Mouse (Mus musculus) bone marrow macrophage, adult 2 months (primary cell): ENCODE measurements around the gene Max. TPM values are rescaled to one million over a fixed set of nuclear protein-coding genes. Genes with fewer than 3 reads are reported as not detected.

Source experiments
- H3K27ac ChIP-seq: 2 replicates; pipeline ENCODE4 v1.5.1; 2012; ENCODE audit warnings: low read depth, low read length; ENCODE audit not compliant: insufficient read depth
- H3K4me1 ChIP-seq: 2 replicates; pipeline ENCODE4 v1.6.1; 2012; ENCODE audit warnings: low read length; ENCODE audit not compliant: control insufficient read depth, insufficient read depth
- H3K4me3 ChIP-seq: 2 replicates; pipeline ENCODE4 v1.5.1; 2012; ENCODE audit warnings: mild to moderate bottlenecking, low read length, moderate library complexity; ENCODE audit not compliant: insufficient read depth
- CTCF ChIP-seq: IDR thresholded peaks from 2 replicates; pipeline ENCODE4 v1.5.1; 2012; ENCODE audit warnings: low read depth, mild to moderate bottlenecking, low read length, moderate library complexity
- POLR2A ChIP-seq: IDR thresholded peaks from 2 replicates; pipeline ENCODE4 v1.6.1; 2012; ENCODE audit warnings: mild to moderate bottlenecking, low read depth, low read length, borderline replicate concordance
- polyA plus RNA-seq: library from polyadenylated mRNA; stranded (reverse); fragments of >200 nt; gene quantifications from 2 replicates; pipeline ENCODE4 v1.2.4, GENCODE M21; 2012; ENCODE audit not compliant: missing spikeins, insufficient read depth, insufficient read length

The Max gene
- polyA plus RNA-seq, 1 experiment, result 108 TPM

- TF ChIP-seq CTCF (no peak), POLR2A (no peak)
- peaks cover 19% of the 10 kb centered on the region for H3K4me1 ChIP-seq
- peak overlapping the region; percentile 79 for H3K27ac ChIP-seq
- peak overlapping the region; percentile 97 for H3K4me3 ChIP-seq
These were observed 709 bp downstream of the Max start for GRCm38 (mm10) chr12:76961052-76961931.

GRCm38 (mm10) chr12:76957688-76958087 is 4.3 kb downstream of the Max start:
- TF ChIP-seq CTCF (no peak), POLR2A (no peak)
- peak overlapping the region; percentile 60 for H3K4me3 ChIP-seq
- H3K27ac ChIP-seq, result peak overlapping the region; percentile 91
- H3K4me1 ChIP-seq, result peaks cover 21% of the 10 kb centered on the region

- Histone ChIP-seq H3K4me1 (peaks cover 34% of the 10 kb centered on the region), H3K4me3 (no peak overlapping the region), H3K27ac (no peak overlapping the region)
- TF ChIP-seq POLR2A (no peak), CTCF (no peak)
These were observed 7.1 kb downstream of the Max start for GRCm38 (mm10) chr12:76954698-76955423.

- TF ChIP-seq POLR2A, result no peak
- no peak for TF ChIP-seq CTCF
These were observed 8.1 kb downstream of the Max start for GRCm38 (mm10) chr12:76953750-76954363.

GRCm38 (mm10) chr12:76950330-76950729 is 11.7 kb downstream of the Max start:
- TF ChIP-seq CTCF (no peak), POLR2A (no peak)
- peak overlapping the region; percentile 14; the same call in 1 of the 2 replicates for H3K27ac ChIP-seq
- H3K4me3 ChIP-seq, result no peak overlapping the region
- H3K4me1 ChIP-seq, result peaks cover 32% of the 10 kb centered on the region

More at GRCm38 (mm10) chr12:76953750-76954363, 8.1 kb downstream of the Max start:
- peaks cover 36% of the 10 kb centered on the region for H3K4me1 ChIP-seq
- H3K4me3 ChIP-seq, result no peak overlapping the region
- H3K27ac ChIP-seq, result no peak overlapping the region

GRCm38 (mm10) chr12:76948781-76949180 is 13.2 kb downstream of the Max start:
- TF ChIP-seq POLR2A (no peak), CTCF (no peak)
- H3K4me1 ChIP-seq, result peaks cover 45% of the 10 kb centered on the region

GRCm38 (mm10) chr12:76948185-76948584 is 13.8 kb downstream of the Max start:
- Histone ChIP-seq H3K4me3 (no peak overlapping the region), H3K4me1 (peaks cover 49% of the 10 kb centered on the region), H3K27ac (no peak overlapping the region)
- TF ChIP-seq CTCF (no peak), POLR2A (no peak)

More at GRCm38 (mm10) chr12:76948781-76949180, 13.2 kb downstream of the Max start:
- no peak overlapping the region for H3K4me3 ChIP-seq
- no peak overlapping the region for H3K27ac ChIP-seq

GRCm38 (mm10) chr12:76947487-76947886 is 14.5 kb downstream of the Max start:
- Histone ChIP-seq H3K4me1 (peaks cover 54% of the 10 kb centered on the region), H3K4me3 (no peak overlapping the region), H3K27ac (no peak overlapping the region)
- TF ChIP-seq CTCF (no peak), POLR2A (no peak)

- H3K4me3 ChIP-seq, result peak overlapping the region; percentile 24; the same call in 1 of the 2 replicates
- H3K27ac ChIP-seq, result peak overlapping the region; percentile 97
- no peak for TF ChIP-seq POLR2A
- TF ChIP-seq CTCF, result no peak
- peaks cover 37% of the 10 kb centered on the region for H3K4me1 ChIP-seq
These were observed 18.5 kb downstream of the Max start for GRCm38 (mm10) chr12:76943466-76943865.
